Mouse (Mus musculus) ES-E14 (cell line): ENCODE data around the gene Fyn.

Source experiments
- CHD2 ChIP-seq: IDR thresholded peaks from 2 replicates; pipeline ENCODE4 v1.6.1; 2014; ENCODE audit warnings: mild to moderate bottlenecking, low read depth, low read length, inconsistent platforms
- MAFK ChIP-seq: IDR thresholded peaks from 2 replicates; pipeline ENCODE4 v1.6.1; 2014; ENCODE audit warnings: mild to moderate bottlenecking, low read depth, low read length, inconsistent platforms; ENCODE audit not compliant: insufficient read depth
- ZNF384 ChIP-seq: IDR thresholded peaks from 2 replicates; pipeline ENCODE4 v1.6.1; 2012; ENCODE audit warnings: low read depth, low read length, inconsistent platforms

DNA sequence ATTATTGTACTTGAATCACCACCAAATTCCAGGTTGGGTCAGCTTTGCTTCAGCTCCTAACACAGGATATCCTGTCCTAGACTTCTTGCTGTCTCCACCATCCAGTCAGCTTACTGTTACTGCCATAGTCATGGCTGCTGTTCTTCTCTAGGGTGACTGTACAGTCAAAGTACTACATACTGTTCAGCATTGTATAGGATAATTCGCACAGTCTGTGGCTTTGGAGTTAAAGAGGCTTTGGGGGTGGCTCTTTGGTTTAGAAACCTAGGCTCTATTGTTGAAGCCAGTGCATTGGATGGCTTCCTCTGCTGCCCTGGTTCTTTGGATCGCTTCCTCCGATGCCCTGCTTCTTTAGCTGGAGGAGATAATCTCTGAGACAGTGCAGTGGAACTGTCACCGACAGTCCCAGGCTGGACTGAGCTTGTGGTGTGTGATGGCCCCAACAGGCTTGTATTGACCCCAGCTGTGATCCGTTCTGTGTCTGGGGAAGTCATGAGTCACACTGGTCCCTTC, 174.7 kb downstream of the Fyn start:
- TF ChIP-seq MAFK (no peak), CHD2 (no peak), ZNF384 (no peak)
